Mouse (Mus musculus): ENCODE results near the gene Mtx1. TPM values are rescaled to one million over a fixed set of nuclear protein-coding genes. Genes with fewer than 3 reads are reported as not detected.

Gene Mtx1
- polyA plus RNA-seq, 1 experiment from 2014 or later: 129 TPM

- Histone ChIP-seq H3K27ac (replicated peaks) (peak overlapping the region; percentile 84), H3K27me3 (ENCODE audit: control insufficient read depth, insufficient read depth, low read length) (no peaks in the 10 kb centered on the region), H3K4me2 (replicated peaks; ENCODE audit: low read depth) (peak overlapping the region; percentile 96), H3K9me3 (ENCODE audit: control insufficient read depth, low read length) (no peaks in the 10 kb centered on the region), H3K4me3 (ENCODE audit: low read depth, low read length) (peak overlapping the region; percentile 66), H3K36me3 (ENCODE audit: control insufficient read depth, insufficient read depth, low read length) (no peaks in the 10 kb centered on the region), H3K9ac (ENCODE audit: low read length) (peak overlapping the region; percentile 81), H3K4me1 (replicated peaks; ENCODE audit: control insufficient read depth, insufficient read depth) (peaks cover 12% of the 10 kb centered on the region)
- ATAC-seq (ENCODE audit: low FRiP score, low TSS enrichment): peak; percentile 77
- WGBS: under 1% methylated on average over 20 of the region's 20 CpGs
- peak; percentile 82 for DNase-seq (ENCODE audit: low spot score)
- TF ChIP-seq EP300 (optimal IDR thresholded peaks at IDR 0.05) (no peak), CTCF (IDR thresholded peaks at IDR 0.05; ENCODE audit: low read depth) (no peak)
Observed at GRCm38 (mm10) chr3:89266439-89266893, 39.6 kb upstream of the Mtx1 start.

- no peak overlapping the region for H3K4me2 ChIP-seq (replicated peaks; ENCODE audit: low read depth)
- no peaks in the 10 kb centered on the region for H3K36me3 ChIP-seq (ENCODE audit: control insufficient read depth, insufficient read depth, low read length)
- H3K9ac ChIP-seq (ENCODE audit: low read length): no peak overlapping the region
- no peaks in the 10 kb centered on the region for H3K27me3 ChIP-seq (ENCODE audit: control insufficient read depth, insufficient read depth, low read length)
- ATAC-seq (ENCODE audit: low FRiP score, low TSS enrichment) (no peak), DNase-seq (ENCODE audit: low spot score) (no peak)
- 64% methylated on average over 10 of the region's 10 CpGs for WGBS
- no peak overlapping the region for H3K27ac ChIP-seq (replicated peaks)
- TF ChIP-seq CTCF (IDR thresholded peaks at IDR 0.05; ENCODE audit: low read depth): no peak
- TF ChIP-seq EP300 (optimal IDR thresholded peaks at IDR 0.05): no peak
- H3K4me1 ChIP-seq (replicated peaks; ENCODE audit: control insufficient read depth, insufficient read depth): no peaks in the 10 kb centered on the region
- H3K9me3 ChIP-seq (ENCODE audit: control insufficient read depth, low read length): no peaks in the 10 kb centered on the region
- no peak overlapping the region for H3K4me3 ChIP-seq (ENCODE audit: low read depth, low read length)
Observed at GRCm38 (mm10) chr3:89262417-89262816, 35.5 kb upstream of the Mtx1 start.

DNA sequence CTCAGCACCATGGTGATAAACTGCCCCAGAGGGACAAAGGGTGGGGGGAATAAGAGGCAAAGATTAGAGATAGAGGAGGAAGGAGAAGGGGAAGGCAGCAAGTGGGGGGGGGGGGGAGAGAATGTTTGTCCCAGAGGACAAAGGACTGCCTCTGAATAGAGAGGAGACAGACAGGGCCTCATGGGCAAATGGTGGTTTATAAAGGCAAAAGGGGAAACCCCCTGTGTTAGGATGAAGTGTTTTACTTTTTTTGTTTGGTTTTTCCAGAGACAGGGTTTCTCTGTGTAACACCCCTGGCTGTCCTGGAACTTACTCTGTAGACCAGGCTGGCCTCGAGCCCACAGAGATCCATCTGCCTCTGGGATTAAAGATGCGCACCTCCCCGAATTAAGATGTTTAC is 33.3 kb upstream of the Mtx1 start:
- no peaks in the 10 kb centered on the region for H3K9me3 ChIP-seq (ENCODE audit: control insufficient read depth, low read length)
- H3K9ac ChIP-seq (ENCODE audit: low read length): no peak overlapping the region
- H3K27me3 ChIP-seq (ENCODE audit: control insufficient read depth, insufficient read depth, low read length): no peaks in the 10 kb centered on the region
- no peak overlapping the region for H3K4me2 ChIP-seq (replicated peaks; ENCODE audit: low read depth)
- WGBS: 52% methylated on average over 3 of the region's 3 CpGs
- ATAC-seq (ENCODE audit: low FRiP score, low TSS enrichment): no peak
- H3K27ac ChIP-seq (replicated peaks): no peak overlapping the region
- no peaks in the 10 kb centered on the region for H3K36me3 ChIP-seq (ENCODE audit: control insufficient read depth, insufficient read depth, low read length)
- no peak for DNase-seq (ENCODE audit: low spot score)
- no peaks in the 10 kb centered on the region for H3K4me1 ChIP-seq (replicated peaks; ENCODE audit: control insufficient read depth, insufficient read depth)
- TF ChIP-seq CTCF (IDR thresholded peaks at IDR 0.05; ENCODE audit: low read depth) (no peak), EP300 (optimal IDR thresholded peaks at IDR 0.05) (no peak)
- H3K4me3 ChIP-seq (ENCODE audit: low read depth, low read length): no peak overlapping the region

GRCm38 (mm10) chr3:89259076-89259475 is 32.2 kb upstream of the Mtx1 start, which contains the start of gene Dpm3:
TSS of gene Dpm3 (plus strand) at chr3:89259358.
- Histone ChIP-seq H3K4me2 (replicated peaks; ENCODE audit: low read depth) (no peak within 1 kb of the TSS), H3K36me3 (ENCODE audit: control insufficient read depth, insufficient read depth, low read length) (no peaks in the 10 kb centered on the region), H3K27ac (replicated peaks) (no peak within 1 kb of the TSS), H3K9ac (ENCODE audit: low read length) (no peak within 1 kb of the TSS), H3K4me3 (ENCODE audit: low read depth, low read length) (no peak within 1 kb of the TSS), H3K27me3 (ENCODE audit: control insufficient read depth, insufficient read depth, low read length) (no peaks in the 10 kb centered on the region), H3K4me1 (replicated peaks; ENCODE audit: control insufficient read depth, insufficient read depth) (no peaks in the 10 kb centered on the region), H3K9me3 (ENCODE audit: control insufficient read depth, low read length) (no peaks in the 10 kb centered on the region)
- DNase-seq (ENCODE audit: low spot score) (no peak), ATAC-seq (ENCODE audit: low FRiP score, low TSS enrichment) (no peak)
- WGBS: 34% methylated on average over 7 of the region's 7 CpGs
- TF ChIP-seq EP300 (optimal IDR thresholded peaks at IDR 0.05) (no peak), CTCF (IDR thresholded peaks at IDR 0.05; ENCODE audit: low read depth) (no peak)

DNA sequence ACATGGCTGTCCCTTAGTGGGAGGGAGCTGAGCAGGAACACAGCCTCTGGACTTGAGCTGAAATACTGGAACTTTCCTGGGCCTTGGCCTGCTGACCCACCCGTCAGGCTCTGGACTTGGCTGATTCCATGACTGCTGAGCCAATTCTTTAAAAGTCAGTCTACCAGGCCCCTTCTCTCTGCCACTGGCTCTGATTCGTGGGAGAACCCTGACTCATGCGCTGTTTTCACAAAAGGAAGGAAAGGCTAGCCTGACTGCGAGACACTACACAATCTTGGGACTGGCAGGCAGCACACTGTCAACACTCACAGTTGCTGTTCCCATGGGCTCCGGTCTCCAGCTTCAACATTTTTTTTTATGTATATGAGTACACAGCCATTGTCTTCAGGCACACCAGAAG is 29.3 kb upstream of the Mtx1 start:
- peaks cover 4% of the 10 kb centered on the region; the same call in 1 of the 2 replicates for H3K4me1 ChIP-seq (replicated peaks; ENCODE audit: control insufficient read depth, insufficient read depth)
- no peaks in the 10 kb centered on the region for H3K36me3 ChIP-seq (ENCODE audit: control insufficient read depth, insufficient read depth, low read length)
- no peak overlapping the region for H3K27ac ChIP-seq (replicated peaks)
- 69% methylated on average over 5 of the region's 5 CpGs for WGBS
- no peak overlapping the region for H3K9ac ChIP-seq (ENCODE audit: low read length)
- ATAC-seq (ENCODE audit: low FRiP score, low TSS enrichment): no peak
- H3K27me3 ChIP-seq (ENCODE audit: control insufficient read depth, insufficient read depth, low read length): no peaks in the 10 kb centered on the region
- no peak for DNase-seq (ENCODE audit: low spot score)
- TF ChIP-seq CTCF (IDR thresholded peaks at IDR 0.05; ENCODE audit: low read depth): no peak
- TF ChIP-seq EP300 (optimal IDR thresholded peaks at IDR 0.05): no peak
- H3K4me3 ChIP-seq (ENCODE audit: low read depth, low read length): no peak overlapping the region
- H3K4me2 ChIP-seq (replicated peaks; ENCODE audit: low read depth): no peak overlapping the region
- no peaks in the 10 kb centered on the region for H3K9me3 ChIP-seq (ENCODE audit: control insufficient read depth, low read length)

GRCm38 (mm10) chr3:89254994-89255393 is 28.1 kb upstream of the Mtx1 start:
- Histone ChIP-seq H3K9ac (ENCODE audit: low read length) (no peak overlapping the region), H3K4me3 (ENCODE audit: low read depth, low read length) (no peak overlapping the region), H3K36me3 (ENCODE audit: control insufficient read depth, insufficient read depth, low read length) (no peaks in the 10 kb centered on the region), H3K4me1 (replicated peaks; ENCODE audit: control insufficient read depth, insufficient read depth) (peaks cover 4% of the 10 kb centered on the region; the same call in 1 of the 2 replicates), H3K27ac (replicated peaks) (no peak overlapping the region), H3K9me3 (ENCODE audit: control insufficient read depth, low read length) (no peaks in the 10 kb centered on the region), H3K27me3 (ENCODE audit: control insufficient read depth, insufficient read depth, low read length) (no peaks in the 10 kb centered on the region), H3K4me2 (replicated peaks; ENCODE audit: low read depth) (no peak overlapping the region)
- DNase-seq (ENCODE audit: low spot score): no peak
- 69% methylated on average over 5 of the region's 5 CpGs for WGBS
- no peak for ATAC-seq (ENCODE audit: low FRiP score, low TSS enrichment)
- no peak for TF ChIP-seq EP300 (optimal IDR thresholded peaks at IDR 0.05)
- TF ChIP-seq CTCF (IDR thresholded peaks at IDR 0.05; ENCODE audit: low read depth): no peak

Data from stomach, postnatal 0 days (tissue).